Mouse (Mus musculus) megakaryocyte, embryonic 14.5 days (primary cell): Measurements from ENCODE around the gene Vamp8.

Experiments used
- FLI1 ChIP-seq: IDR thresholded peaks from 2 replicates; pipeline ENCODE4 v1.6.1; 2012; ENCODE audit warnings: low read length, inconsistent platforms, mixed read lengths
- GATA1 ChIP-seq: IDR thresholded peaks from 3 replicates; pipeline ENCODE4 v1.6.1; 2012; ENCODE audit warnings: mixed read lengths, low read length, inconsistent platforms, borderline replicate concordance

DNA sequence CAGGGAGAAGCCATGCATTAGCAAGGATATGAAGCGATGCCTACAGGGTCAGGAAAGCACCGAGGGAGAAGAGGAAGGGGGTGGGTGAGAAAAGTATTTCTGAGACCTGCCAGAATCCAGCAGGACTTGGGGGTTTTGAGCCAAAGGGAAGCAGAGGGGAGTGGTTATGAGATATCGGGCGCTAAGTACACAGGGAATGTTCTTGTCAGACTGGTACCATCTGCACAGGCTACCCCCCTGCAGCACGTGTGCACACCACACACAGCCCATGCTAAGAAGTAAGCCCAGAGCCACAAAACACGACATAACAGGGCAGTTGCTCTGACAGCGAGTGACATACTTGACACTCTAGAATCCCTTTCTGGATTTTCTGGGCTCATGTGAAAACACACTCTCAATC, 16.3 kb downstream of the Vamp8 start:
- TF ChIP-seq GATA1 (no peak), FLI1 (no peak)
